Mouse (Mus musculus) adrenal gland, postnatal 36 days (tissue): ENCODE measurements around the gene Adamts1. TPM values are rescaled to one million over a fixed set of nuclear protein-coding genes. Genes with fewer than 3 reads are reported as not detected.
A peak's percentile ranks its signal among the peaks of the same experiment; 100 is the strongest.

Source experiments
- DNase-seq, 2 experiments: peaks; one replicate each; pipeline ENCODE4 v3.0.0; 2021; ENCODE audit warnings: mixed read lengths in 1 of 2
- long read RNA-seq, 2 experiments: library from polyadenylated mRNA; stranded (forward); transcript quantifications; one replicate each; pipeline ENCODE4 v2.0.0; 2021; ENCODE audit warnings: borderline sequencing depth in 2 of 2
- total RNA-seq, 2 experiments: library from RNA; stranded (reverse); gene quantifications; 2 replicates each; pipeline ENCODE4 v1.2.3; 2021

The Adamts1 gene
- 10 to 100 TPM; 23.8 to 48.1 TPM for total RNA-seq
- long read RNA-seq, experiment 1, full-length matches to known transcripts, result 5 of 6 reads
- long read RNA-seq, experiment 1, partial matches to known transcripts, result 1 of 6 reads
- long read RNA-seq, experiment 1, other reads (novel, unspliced or antisense), result 0 of 6 reads
- long read RNA-seq, experiment 2, full-length matches to known transcripts, result 4 of 5 reads
- long read RNA-seq, experiment 2, partial matches to known transcripts, result 0 of 5 reads
- long read RNA-seq, experiment 2, other reads (novel, unspliced or antisense), result 1 of 5 reads

- DNase-seq, result peak; percentile 81 to 87
Observed at GRCm38 (mm10) chr16:85802954-85803353, at the start of gene Adamts1. TSS of gene Adamts1 (minus strand) at chr16:85803113.

DNA sequence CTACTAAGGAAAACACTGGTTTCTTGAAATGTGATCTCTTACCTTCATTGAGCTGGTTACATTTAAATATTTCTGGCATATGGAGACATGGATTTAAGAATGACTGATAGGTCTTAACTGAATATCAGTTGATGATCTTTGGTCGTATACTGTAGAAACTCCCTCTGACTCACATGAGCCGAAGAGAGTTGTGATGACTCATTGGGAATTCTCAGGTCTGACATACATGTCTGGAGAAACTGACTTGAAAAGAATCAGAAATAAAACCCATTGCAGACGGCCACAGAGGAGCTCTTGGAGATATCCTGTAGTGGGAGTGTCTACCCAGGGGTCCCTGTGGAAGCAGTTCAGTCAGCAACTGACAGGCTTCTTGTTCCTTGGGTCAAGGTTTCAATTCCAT lies 24.2 kb upstream of the Adamts1 start:
- no peak for DNase-seq

DNA sequence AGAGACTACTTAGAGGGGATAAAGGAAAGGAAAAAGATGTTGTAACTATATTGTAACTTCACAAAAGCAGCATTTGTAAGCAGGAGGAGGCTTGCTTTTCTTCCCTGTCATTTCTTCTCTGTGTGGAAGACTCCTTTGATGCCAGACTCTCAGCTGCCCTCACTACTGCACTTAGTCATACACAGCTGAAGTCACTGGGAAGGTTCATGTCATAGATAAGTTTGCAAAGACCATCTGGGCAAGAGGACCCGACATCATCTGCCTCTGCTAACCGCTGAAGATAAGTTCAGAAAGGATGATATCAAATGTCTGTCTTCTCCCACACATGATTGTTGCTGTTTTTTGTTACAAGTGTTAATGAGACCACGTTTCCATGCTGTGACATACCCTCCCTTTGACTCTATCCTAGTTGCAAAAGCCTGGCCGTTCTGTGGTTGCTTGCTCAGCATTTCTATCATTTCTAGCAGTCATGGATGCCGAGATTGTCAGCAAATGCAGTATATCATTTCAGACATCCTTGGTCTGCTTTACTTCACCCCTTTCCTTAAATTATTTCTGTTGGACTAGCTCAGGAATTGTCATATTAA lies 19.5 kb upstream of the Adamts1 start:
- no peak for DNase-seq

DNA sequence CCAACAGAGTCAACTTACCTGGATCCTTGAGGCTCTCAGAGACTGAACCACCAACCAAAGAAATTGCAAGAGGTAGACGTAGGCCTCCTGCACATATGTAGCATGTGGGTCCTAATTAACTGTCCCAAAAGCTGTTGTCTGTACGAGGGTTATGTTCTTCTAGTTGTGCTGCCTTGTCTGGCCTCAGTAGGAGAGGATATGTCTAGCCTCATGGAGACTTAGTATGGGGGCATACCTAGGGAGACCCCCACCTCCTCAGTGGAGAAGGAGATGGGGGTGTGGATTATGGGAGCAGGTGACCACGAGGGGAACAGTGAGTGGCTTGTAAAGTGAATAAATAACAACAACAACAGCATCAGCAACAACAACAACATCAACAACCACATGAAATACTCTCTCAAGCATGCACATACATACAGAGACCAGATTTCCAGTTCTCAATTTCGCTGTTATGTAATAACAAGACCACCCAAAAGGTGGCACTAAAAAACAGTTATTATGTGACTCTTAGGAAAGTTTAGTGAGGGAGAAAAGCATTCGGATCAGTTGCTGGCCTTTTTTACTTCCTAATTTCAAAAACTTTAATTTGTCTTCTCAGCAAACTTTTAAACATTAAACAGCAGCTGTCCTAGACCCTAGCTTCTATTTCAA lies 17.0 kb upstream of the Adamts1 start:
- no peak for DNase-seq

DNA sequence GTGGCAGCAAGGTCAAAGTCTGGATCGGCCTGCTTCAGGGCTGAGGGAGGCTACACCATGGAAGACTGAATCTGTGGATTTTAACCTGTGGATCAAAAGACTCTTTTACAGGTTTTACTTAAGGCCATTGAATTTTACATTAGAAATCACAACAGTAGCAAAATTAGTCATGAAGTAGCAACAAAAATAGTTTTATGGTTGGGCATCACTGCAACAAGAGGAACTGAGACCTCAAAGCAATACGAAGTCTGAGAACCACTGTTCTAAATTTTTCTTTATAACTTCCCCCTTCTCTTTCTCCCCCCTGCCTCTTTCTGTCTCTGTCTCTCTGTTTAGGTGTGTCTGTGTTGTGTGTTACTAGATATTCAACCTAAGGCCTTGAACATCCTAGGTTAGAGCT lies 11.2 kb upstream of the Adamts1 start:
- DNase-seq, result no peak

DNA sequence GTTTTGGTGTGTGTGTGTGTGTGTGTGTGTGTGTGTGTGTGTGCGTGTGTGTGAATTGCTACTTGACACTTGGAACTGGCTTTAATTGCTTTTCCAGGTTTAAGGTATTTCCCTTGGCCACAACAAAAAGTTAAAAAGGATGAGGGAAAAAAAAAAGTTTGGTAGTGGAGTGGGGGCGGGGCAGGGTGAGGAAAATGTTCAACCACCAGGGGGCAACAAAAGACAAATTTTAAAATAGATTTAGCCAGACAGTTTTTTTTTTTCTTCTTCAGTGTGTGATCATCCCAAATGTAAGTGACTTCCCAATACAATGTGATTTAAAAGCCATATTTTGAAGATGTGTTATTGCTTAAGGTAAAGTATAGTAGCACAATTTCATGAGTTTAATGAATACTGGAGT lies 4.7 kb upstream of the Adamts1 start:
- peak; percentile 51 to 67 for DNase-seq

DNA sequence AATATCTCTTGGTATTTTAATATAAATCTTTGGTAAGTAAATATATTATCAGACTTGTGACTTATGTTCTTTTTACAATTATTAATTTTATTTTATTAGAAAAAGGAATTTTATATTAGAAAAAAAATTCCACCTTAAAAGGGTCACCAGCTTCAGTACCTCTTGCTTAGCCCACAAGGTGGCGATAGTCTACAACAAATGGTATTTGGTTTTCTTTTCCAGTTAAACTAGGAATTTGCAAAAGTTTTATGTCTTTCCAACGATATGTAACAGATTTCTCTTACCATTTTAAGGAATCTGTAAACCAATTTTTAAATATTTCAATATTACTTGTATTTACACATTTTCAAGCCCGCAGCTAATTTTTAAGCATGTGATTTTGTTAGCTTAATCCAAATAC lies 4.2 kb upstream of the Adamts1 start:
- peak; percentile 27 to 69 for DNase-seq

DNA sequence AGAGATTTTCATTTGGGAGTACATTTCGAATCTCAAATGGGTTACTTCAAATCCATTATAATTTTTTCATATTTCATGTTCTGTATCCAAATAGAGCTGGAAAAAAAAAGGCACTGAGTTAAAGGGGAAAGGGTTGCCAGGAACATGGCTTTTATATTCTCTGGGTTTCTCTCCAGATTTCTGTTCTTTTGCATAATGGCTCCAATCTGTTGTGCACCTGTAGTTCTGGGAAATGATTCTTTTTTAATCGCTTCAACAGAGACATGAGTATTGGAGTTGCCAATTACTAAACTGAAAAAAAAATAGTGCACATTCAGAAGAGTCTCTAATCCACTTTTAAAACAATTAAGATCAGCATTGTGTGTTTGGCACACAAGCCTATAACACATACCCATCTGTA lies 2.7 kb upstream of the Adamts1 start:
- no peak for DNase-seq

- DNase-seq, result peak; percentile 73 to 84
Observed at GRCm38 (mm10) chr16:85803613-85804551, 969 bp upstream of the Adamts1 start.

DNA sequence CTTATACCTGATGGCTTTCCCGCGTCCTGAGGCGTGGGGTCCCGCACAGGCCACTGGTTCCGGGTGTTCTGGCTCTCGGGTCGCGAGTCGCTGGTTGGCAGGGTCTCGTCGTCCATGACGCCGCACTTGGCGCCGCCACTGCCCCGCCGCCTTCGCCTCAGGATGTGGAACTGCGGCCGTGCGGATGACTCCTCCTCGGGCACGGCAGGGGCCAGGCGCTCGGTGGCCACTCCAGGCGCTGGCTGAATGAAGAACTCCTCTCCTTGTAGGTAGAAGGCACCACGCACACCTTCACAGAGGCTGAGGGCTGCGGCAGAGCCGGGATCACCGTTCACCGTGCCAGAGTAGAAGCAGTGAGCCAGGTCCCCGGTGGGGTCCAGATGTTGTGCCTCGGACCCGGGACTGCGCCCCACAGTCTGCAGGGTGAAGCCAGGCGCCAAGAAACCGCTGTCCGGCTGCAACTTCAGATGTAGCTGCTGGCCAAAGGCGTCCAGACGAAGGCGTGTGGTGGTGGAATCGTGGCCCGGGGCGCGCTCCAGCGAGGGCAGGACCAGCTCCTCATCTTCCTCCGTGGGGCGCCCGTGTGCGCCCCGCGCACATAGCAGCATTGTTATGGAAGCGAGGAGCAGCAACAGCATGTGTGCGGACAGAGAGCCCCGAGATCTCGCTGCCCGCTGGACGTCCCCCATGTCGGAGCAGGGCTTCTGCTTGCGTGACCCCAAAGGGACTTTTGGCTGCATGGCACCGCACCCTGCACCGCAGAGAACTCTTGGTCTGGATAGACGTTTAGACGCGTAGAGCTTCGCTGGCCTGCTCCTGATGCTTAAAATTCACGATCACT lies 722 bp downstream of the Adamts1 start:
- DNase-seq, result peak; percentile 44 to 56

DNA sequence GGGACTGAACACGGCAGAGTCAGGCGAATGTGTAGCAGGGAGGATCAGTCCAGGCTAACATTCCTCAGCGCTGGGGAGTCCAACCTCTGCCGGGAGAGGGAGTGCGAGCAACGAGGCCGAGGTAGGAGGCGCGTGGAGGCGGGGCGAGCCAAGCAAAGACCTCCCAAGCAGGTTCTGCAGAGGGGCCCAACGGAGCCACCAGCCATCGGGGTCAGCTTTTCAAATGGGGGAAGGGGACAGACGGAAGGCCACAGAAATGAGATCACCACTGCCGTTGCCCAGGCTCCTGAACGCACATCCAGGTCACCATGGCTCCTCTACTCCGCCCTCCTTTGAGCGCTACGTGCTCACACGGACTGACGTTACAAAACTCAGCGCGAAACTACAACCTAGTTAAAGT lies 1.7 kb downstream of the Adamts1 start:
- DNase-seq, result peak; percentile 86 to 90

DNA sequence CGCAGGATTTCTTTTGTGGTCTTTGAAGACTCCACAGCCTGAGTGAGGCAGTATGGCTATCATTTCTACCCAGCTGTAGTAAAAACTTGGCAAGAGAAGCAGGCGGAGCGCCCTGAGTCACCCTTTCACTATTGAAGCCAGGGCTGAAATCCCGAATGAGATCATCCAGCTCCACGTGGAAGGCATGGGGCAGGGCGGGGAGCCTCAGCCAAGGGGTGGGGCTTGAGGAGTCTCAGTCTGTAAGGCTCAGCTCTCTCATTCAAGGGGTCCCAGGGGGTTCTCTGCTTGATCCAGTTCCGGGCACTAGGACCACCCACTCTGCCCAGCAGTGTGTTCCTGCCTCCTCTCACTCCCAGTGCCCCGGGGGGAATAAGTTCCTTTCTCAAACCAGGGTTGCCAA lies 2.2 kb downstream of the Adamts1 start:
- DNase-seq, result peak; percentile 94

DNA sequence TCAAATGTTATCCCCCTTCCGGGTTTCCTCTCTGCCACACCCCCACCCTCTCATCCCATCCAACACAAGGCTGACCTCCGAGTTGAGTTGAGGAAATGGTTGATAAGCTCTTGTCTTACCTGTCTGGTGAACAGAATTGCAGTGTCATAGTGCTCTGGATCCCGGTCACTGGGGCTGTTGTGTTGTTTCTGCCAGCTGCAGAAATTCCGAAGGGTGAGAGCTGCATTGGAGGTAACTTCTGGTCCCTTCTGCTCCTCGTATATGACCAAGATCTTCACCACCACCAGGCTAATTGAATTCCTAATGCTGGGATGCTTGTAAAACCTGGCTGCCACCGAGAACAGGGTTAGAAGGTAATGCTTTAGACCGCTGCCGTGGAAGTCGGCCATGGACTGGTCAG lies 2.9 kb downstream of the Adamts1 start:
- DNase-seq, result no peak

GRCm38 (mm10) chr16:85798334-85798733 lies 4.6 kb downstream of the Adamts1 start:
- no peak for DNase-seq

GRCm38 (mm10) chr16:85797161-85797560 lies 5.8 kb downstream of the Adamts1 start:
- DNase-seq, result no peak

DNA sequence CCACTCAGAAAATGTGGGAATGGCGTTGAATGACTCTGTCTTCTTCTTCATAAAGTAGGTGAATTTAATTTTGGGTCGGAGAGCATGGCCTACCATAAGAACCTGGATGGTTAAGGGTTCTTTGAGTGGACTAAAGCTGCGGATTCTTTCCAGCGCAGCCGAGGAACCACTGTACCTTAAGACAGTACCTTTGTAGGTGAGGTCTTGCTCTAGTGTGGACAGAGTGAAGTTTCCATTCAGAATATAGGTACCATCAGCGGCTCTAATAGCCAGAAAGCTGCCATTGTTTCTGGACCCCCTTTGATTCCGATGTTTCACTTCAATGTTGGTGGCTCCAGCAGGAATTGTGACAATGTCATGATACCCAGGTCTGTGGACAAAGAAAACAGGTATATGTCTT lies 7.2 kb downstream of the Adamts1 start:
- no peak for DNase-seq

GRCm38 (mm10) chr16:85793166-85793830 lies 9.6 kb downstream of the Adamts1 start:
- no peak for DNase-seq

DNA sequence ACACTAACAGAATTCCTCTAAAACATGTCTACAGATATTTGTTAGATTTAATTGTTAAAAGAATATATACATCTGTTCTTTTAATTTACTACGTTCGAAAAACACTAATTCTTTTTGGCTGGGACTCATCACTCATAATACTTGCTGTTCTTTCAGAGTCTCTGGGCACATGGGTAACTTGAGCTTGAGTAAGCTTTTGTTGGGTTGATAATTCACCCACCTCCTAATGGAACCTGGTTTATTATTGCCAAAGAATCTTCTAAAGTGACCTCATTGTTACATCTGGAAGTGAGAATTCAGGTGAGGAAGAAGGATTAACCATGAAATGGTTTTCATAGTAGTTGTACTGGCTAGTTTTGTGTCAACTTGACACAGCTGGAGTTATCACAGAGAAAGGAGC lies 21.8 kb downstream of the Adamts1 start:
- DNase-seq, result no peak

GRCm38 (mm10) chr16:85779775-85780174 lies 23.1 kb downstream of the Adamts1 start:
- no peak for DNase-seq

GRCm38 (mm10) chr16:85772272-85772671 lies 30.6 kb downstream of the Adamts1 start:
- DNase-seq, result no peak

- no peak for DNase-seq
Observed at GRCm38 (mm10) chr16:85767341-85767740, 35.6 kb downstream of the Adamts1 start.
